Mouse (Mus musculus) cerebral cortex, adult 2 months (tissue): ENCODE results near the gene Elovl5.

Source experiments
- WGBS: fragments of 180-500 bp; shearing (Covaris S2); methylation state at CpG from one replicate; pipeline ENCODE4 v1.1.7; 2018; 5-methylcytosine and 5-hydroxymethylcytosine counted together

Elovl5 gene

DNA sequence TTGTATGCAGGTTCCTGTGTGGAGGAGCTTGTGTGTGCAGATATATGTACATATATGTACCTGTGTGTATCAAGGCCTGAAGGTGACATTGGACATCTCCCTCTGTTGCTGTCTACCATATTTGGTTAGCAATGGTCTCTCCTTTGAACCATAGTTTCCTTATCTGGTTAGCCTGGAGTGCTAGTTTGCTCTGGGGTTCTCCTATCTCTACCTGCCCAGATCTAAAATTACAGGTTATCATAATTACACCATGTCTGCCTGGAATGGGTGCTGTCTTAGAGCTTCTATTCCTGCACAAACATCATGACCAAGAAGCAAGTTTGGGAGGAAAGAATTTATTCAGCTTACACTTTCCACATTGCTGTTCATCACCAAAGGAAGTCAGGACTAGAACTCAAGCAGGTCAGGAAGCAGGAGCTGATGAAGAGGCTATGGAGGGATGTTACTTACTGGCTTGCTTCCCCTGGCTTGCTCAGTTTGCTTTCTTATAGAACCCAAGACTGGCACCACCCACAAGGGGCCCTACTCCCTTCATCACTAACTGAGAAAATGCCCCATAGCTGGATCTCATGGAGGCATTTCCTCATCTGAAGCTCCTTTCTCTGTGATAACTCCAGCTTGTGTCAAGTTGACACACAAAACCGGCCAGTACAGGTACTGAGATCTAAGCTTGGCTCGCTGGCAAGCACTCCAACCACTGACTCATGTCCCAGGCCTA is 76.5 kb downstream of the Elovl5 start:
- 97% methylated on average over 2 of the region's 2 CpGs for WGBS

DNA sequence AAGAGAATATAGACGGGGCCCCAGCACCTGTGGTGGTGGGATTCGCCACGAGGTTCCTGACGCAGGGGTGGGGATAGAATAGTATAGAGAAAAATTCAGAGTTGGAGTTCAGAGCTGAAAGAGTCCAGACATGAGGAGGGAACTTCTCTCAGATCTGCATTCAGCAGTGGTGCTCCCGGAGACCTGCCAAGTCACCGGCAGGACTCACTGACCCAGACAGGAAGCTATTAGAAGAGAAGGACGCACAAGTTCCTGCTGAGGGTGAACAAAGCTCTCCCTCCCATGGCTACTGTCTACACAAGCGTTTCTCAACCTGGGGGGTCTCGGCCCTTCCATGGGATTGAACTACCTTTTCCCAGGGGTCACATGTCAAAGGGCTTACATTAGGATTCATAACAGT is 78.1 kb downstream of the Elovl5 start:
- WGBS = 74% methylated on average over 9 of the region's 9 CpGs

DNA sequence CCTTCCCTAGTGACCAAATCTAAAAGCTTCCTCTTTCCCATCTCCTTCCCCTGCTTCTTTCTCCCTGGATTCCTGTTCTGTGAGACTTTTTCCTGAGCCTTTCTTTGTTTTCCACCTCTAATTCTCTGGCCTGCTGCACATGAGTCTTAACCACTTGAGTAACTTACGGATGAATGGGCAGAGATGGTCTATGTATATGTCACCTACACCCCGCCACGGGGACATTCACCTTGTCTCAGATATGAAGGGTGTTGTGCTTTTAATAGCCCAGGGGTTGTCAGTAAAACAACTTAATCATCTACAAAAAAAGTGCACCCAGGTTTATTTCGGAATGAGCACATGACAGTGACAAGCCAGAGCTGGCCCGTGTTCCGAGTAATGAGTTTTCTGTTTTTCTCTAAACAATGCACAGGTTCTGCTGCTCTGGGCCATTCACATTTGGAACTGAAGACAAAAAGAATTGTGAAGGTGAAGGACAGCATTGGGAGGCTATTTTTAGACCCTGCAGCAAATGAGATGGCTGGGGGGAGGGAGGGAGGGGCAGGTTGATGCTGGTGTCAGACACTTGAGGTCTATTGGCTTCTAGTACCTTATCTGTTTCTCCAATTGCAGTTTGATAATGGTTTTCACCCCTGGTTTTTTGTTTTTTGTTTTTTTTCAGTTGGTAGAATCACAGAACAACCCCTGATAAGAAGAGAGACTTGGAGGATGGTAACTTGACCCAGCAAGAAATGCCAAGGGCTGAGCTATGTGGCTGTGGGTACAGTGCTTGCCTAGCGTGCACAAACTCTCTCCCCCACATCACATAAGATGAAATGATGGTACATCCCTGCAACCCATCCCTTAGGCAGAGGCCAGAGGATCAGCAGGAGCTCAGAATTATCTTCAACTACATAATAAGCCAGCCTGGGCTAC is 83.7 kb downstream of the Elovl5 start:
- WGBS = 94% methylated on average over 7 of the region's 7 CpGs

DNA sequence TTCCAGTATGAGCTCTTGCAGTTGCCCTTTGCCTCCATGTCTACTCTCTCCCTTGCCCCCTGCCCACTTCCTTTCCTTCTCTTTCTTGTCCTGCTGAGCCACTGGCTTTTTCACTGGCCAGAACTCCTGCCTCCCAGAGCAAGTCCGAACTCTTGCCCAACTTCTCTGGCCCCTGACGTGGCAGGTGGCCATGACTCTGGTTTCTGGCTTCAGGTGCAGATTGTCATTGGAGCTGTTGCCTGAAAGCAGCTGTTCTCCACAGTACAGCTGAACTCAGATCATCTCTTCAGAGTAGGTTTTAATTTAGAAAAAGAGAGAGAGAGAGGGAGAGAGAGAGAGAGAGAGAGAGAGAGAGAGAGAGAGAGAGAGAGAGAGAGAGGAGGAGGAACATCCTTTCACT is 86.1 kb downstream of the Elovl5 start:
- WGBS = 73% methylated on average over 2 of the region's 2 CpGs

DNA sequence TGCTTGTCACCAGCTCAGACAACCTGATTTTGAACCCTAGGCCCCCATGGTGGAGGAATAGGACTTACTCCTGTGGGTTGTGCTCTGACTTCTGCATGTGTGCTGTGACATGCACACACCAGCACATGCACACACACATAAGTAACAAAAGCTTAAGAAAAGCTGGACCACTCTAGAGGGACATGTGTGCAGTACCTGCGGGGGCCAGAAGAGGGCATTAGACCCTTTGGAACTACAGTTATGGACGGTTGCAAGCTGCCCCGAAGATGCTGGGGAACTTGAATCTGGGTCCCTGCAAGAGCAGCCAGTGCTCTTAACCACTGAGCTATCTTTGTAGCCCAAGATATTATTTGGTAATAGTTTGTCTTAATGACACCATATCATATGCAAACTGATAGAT is 88.3 kb downstream of the Elovl5 start:
- WGBS = 58% methylated on average over 3 of the region's 3 CpGs

DNA sequence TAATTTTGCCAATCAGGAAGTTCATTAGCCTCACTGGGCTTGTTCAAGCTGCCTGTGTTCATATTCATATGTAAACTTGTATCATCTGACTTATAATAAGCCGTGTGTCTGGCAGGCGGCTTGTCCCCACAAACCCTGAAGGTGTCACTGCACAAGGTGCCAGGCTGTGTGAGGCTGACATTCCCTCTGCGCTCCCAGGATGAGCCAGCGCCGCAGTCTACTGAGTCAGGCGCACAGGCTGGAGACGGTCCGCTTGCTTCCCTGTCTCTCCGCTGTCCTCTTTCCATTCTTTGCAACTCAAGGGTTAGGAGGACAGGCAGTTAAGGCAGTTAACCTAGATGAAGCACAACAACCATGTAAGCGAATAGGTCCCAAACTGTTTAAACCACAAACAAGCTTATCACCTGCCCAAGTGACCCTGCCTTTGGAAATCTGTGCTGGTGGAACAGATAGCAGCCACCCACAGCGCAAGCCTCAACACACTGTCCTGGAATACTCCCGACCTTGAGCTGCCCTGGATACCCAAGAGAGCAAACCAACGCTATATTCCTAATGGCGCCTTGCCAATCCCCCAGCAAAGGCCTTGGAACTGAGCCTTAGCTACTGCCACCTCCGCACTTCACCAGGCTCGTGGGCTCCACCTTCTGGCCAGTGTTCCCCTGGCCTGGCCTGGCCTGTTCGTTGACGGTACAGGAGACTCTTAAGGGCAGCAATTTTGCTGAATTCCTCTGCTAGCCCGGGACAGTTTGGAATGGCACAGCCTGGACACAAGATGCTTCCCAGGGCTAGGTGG is 89.2 kb downstream of the Elovl5 start:
- WGBS = 48% methylated on average over 19 of the region's 19 CpGs

DNA sequence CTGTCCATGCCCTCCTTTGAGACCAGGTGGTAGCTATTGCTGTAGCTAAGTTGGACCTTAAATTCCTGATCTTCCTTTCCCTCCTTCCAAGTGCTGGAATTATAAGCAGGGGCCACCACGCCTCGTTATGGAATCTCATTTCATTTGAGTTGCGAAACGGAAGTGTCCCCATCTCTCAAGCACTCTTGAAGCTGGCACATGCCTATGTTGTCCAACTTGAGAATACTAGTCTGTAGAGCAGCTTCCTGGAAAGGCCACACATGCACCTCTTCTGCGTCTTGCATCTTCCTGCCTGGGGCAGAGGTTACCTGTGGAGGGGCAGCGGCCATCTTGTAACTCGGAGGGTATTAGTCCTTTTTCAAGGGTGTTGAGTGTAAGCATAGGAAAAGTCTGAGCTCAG is 92.2 kb downstream of the Elovl5 start:
- 93% methylated on average over 7 of the region's 7 CpGs for WGBS

DNA sequence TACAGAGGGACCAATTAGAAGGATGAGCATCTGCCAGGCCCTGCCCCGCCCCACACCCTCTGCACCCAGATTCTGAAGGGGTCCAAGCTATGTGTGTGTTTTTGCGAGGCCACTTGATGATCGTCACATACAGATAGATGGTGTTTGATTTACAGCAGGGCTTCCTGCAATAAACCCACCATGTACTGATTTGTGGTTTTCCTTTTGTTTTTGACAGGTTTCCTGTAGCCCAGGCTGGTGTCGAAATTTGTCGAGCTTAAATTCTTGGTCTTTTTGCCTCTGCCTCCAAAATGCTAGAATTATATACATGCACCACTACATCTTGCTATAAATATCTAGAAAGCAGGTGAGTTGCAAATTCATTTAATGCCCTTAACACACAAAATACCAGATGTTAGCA is 93.0 kb downstream of the Elovl5 start:
- 84% methylated on average over 5 of the region's 5 CpGs for WGBS

DNA sequence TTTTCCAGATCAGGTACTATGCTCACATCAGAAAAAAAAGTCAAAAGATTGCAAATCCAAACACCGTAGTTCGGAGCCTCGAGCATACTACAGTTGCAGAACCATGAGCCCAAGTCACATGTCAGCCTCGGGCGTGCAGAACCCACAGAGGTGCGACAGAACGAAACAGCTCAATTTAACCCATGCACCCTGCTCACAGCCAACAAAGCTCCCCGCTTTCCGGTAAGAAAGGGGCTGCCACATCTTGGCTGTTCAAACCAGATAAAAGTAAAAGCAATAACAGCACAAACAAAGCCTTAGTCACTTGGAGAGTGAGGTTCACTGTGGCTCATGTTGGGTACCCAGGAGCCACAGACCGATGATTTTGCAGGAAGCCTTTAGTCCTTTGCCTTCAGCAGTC is 93.5 kb downstream of the Elovl5 start:
- 93% methylated on average over 10 of the region's 10 CpGs for WGBS

DNA sequence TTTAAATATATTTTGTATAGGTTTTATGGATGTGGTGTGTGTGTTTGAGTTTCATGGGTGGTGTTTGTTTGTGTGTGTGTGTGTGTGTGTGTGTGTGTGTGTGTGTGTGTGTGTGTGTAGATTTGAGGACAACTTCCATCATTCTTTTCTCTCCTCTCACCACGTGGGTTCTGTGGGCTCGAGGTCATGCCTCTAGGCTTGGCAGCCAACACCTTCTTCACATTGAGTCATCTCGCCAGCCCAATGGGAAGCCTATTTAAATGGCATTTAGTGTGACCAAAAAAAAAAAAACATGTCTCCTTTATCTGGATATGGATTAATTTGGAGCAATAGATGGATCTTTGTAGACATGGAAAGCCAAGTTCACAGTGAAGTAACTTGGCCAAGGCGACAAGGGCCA is 94.9 kb downstream of the Elovl5 start:
- WGBS = 81% methylated on average over 4 of the region's 4 CpGs

DNA sequence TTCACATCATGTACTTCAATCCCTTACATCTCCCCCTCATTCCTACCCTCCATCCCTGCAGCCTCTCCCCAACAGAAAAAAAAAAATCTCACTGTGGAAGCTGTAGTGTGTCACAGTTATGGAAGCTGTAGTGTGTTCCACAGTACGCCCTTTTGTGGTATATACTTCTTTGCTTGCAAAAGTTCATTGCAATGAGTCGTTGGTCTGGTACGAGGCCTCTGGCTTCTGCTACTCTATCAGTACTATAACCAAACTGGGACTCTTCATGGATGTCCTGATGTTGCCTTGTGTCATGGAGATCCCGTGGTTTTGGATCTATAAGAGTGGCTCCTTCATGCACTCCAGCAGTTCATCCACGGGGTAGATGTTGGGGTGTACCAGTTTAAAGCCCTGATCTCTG is 95.5 kb downstream of the Elovl5 start:
- WGBS = 91% methylated on average over 5 of the region's 5 CpGs

DNA sequence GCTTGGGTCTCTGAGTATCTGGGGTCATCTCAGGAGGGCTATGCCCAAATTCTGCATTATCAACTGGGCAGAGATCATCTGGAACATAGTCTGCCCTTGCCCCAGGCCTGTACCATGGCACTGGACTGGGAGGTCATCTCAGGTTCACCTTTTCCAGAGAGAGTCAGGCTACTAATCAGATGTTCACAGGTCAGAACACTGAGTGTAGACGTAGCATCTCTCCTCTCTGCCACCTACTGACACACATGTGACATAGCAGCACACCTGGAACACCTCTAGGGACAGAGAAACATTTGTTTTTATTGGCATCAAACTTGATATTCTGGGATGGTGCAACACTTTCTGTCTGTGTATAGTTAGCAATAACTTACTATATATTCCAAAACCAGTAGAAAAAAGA is 96.6 kb downstream of the Elovl5 start:
- 60% methylated on average over 1 of the region's 1 CpGs for WGBS

DNA sequence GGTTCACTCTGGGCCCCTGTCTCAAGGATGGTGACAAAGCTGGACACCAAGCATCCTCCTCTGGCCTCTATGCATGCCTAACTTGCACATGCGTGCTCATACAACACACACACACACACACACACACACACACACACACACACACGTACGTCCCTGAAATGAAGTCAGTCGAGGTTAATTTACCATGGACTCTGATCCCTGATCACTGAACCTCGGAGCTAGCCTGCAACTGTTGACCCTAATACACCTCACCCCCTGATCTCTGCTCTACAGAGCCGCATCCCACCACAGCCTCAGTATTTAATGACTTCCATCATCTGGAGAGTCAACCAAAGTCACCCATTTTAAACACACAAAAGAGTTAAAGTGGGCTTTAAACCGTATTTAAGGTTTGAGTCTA is 98.7 kb downstream of the Elovl5 start:
- 94% methylated on average over 7 of the region's 7 CpGs for WGBS

DNA sequence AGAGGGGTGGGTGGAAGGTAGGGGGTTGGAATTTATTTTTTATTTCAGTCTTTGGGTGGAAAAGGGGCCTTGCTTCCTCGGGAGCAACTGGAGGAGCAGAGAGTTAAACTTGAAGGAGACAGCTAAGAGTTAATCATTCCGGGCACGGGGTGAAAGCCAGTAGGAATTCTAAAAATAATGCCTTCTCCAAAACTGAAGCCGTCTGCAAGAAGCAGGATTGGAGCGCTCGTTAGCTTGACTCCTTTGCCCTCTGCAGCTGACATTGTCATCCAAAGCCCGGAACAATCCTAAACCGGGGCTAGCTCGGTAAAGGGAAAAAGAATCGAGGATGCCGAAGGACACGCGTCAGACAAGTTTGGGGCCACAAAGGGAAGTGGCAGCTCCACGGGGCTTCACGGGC is 99.1 kb downstream of the Elovl5 start:
- WGBS = 55% methylated on average over 15 of the region's 15 CpGs

DNA sequence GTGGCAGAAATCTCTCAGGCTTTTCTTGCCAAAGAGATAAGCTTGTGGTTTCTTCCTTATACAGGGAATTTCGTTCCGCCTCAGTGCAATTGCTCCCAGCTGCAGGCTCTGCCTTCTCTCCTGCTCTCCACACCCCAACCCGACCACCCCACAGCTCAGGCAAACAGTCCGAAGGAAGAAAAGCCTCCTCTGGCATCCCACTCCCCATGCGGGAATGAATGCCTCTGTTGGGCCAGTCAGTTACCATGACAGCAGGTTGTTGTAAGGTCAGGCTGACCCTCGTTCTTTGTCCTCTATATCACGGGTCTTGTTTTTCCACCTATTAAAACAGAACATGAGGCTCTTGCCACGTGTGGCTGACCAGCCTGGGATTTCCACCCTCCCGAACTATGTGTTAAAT is 104.1 kb downstream of the Elovl5 start:
- 75% methylated on average over 9 of the region's 9 CpGs for WGBS

DNA sequence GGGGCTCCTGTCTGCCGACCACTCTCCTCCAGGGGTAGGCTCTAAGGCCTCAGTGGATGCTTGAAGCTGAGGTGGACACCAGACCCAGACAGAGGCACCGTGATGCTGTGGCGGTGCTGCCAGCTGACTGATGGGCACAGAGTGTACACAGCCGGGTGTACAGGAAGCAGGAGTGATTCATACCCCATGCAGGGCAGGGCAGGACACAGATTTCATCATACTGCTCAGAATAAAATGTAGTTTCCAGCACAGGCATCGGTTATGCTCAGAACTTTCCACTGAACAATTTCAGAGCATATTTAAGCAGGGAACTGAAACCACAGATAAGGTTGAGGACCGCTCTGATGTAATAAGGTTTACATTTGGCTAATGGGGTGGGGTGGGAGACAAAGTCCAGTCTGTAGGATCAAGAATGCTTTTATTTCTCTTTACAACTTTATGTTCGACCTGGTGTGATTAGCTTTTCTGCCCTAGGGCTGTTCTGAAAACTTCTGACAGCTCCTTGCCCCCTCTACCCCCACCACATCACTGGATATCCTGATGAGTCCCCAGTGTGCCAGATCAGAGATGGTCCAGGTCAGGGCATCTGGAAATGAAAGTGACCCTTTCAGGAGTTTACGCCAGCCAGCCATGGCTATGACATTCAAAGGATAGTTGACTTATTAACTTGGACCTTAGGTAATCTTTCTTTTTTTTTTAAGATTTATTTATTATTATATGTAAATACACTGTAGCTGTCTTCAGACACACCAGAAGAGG is 105.2 kb downstream of the Elovl5 start:
- WGBS = 65% methylated on average over 8 of the region's 8 CpGs

DNA sequence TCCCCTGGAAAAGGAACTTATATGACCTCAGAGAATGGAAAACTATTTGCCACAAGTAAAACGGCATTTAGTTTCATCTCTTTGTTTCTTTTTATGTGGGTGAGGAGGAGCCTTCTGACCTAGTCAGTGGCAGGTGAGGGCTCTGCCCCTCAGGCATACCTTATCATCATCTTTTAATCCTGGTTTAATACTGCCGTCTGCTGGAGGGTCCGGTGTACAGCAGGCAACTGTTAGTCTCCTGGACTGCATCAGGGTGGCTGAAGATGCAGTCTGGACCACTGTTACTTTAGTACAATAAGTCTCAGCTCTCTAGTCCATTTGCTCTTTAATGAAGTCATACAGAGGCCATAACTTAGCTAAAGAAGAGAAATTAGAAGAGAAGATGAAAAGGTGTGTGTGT is 107.7 kb downstream of the Elovl5 start:
- 20% methylated on average over 3 of the region's 3 CpGs for WGBS

DNA sequence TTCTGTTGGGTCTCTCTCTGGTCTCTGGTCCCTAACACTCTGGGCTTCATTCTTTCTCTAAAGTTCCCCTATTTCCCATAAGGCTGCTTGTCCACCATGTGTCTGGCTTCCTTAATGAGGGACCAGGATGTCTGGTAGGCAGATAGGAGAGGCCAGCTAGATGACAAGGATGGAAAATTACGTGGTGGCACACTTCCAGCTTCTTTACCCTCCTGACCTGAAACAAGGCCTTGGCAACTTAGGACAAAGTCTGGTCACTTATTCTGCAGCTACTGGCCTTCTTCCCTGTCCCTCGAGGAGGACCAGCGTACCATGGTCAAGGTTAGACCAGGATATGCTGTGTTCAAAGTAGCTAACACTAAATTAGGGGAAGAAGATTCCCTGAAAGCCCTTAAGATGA is 109.9 kb downstream of the Elovl5 start:
- WGBS = 87% methylated on average over 3 of the region's 3 CpGs

DNA sequence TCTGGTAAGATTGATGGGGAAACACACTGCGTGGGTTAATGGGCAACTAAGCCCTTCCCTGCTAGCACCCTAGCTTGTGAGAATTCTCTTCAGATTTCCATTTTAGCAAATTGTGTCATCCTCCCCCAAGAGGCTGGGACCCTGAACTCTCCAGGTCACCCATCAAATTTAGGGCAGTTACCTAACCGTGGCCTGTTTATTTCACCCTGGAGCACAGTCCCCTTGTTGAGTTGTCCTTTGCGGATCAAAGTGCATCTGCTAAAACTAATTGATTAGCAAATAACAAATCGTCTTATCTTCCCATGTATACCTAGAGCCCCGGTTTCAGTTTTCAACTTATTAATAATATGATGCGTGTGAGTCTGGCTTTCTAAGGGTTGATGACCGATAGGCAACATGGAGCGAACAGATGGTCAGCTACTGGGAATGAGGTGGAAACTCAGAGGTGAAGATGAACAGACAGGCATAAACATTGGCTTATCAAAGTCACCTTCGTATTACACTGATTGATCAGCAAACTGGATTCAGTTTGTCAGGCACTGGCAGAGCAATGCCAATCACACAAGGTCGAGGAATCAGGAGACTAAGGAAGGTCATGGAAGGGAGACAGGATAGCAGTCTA is 113.8 kb downstream of the Elovl5 start:
- WGBS = 94% methylated on average over 10 of the region's 10 CpGs

DNA sequence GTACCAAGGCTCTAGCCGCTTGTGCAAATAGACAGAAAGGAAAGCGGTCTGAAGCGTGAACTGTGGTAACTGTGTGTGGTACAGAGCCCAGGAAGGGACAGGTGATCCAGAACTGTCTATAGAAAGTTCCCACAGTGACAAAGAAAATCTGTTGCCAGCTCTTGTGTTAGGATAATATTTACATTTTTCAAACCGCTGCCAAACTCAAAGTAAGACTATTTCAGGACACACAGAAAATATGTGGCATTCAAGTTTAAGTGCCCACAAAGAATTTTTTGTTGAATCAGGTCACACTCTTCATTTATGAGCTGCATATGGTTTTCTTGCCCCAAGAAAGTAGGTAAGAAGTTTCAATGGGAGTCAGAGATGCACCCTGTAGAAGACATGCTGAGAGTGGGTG is 115.8 kb downstream of the Elovl5 start:
- 80% methylated on average over 4 of the region's 4 CpGs for WGBS
